Comparison of ENCODE assay signal across 13 mouse cellular contexts in the genomic region with DNA sequence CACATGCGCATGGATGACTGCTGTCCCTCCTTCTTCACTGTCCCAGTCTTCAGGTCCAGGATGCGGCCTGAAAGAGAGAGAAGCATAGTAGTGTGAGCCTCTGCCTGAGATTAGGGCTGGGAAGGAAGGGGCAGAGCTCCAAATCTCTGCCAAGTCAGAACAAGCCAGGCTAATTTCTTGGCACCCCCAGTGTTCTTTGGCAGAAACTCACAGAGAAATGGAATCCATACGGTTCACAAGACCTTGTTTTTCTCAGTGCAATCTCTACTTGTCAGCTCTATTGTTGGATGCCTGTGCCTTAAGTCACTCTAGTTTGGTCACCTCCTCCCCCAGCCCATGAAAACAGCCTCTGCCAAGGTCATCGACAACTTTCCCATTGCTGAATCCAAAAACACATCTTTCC.
A peak's percentile ranks its signal among the peaks of the same experiment; 100 is the strongest.
DNase-seq lines count a peak whose midpoint lies in the region; ATAC-seq lines count a peak whose summit lies in the region.
"Had no signal": no experiment of that assay in that cellular context is flagged by ENCODE, and none has a peak within 500 bp of the region (broad histone marks: within the 10 kb centered on the region; RNA-seq: fewer than 3 reads in every experiment).

No protein-coding gene starts in this region.

- intact Hi-C loops in heart, postnatal 25 days (cut with DNase I), result no loop called here

- no peak overlapping the region for H3K4me3 ChIP-seq in heart, embryonic 14.5 days (ENCODE audit: control insufficient read depth in 1 of 2, insufficient read depth in 1 of 2, low read depth in 1 of 2, low read length in 2 of 2)
- H3K4me3 ChIP-seq: hindbrain, embryonic 15.5 days; liver, embryonic 12.5 days had no signal

- no peaks in the 10 kb centered on the region for H3K36me3 ChIP-seq in heart, embryonic 14.5 days (ENCODE audit: control insufficient read depth, insufficient read depth, low read length)
- H3K36me3 ChIP-seq: liver, embryonic 12.5 days had no signal

- DNase-seq in adrenal gland, postnatal 10 days, result peak; percentile 16
- no peak for DNase-seq in adrenal gland, adult 18-20 months (ENCODE audit: low spot score in 2 of 2)
- no peak for DNase-seq in heart, postnatal 25 days (ENCODE audit: low spot score)
- peak; percentile 61 for DNase-seq in ovary, adult 18-20 months (ENCODE audit: low spot score)
- DNase-seq in ovary, postnatal 10 days (ENCODE audit: low spot score), result no peak
- DNase-seq in kidney, postnatal 10 days, result no peak
- no peak for DNase-seq in kidney, postnatal 36 days
- DNase-seq: cerebellum, postnatal 36 days; gastrocnemius, postnatal 14 days; retina, postnatal 1 day had no signal

- H3K27ac ChIP-seq in heart, embryonic 14.5 days (replicated peaks in 1 of 2; ENCODE audit: control insufficient read depth in 1 of 2, insufficient read depth in 1 of 2, low read depth in 2 of 2, low read length in 2 of 2), result peak overlapping the region; percentile 43 to 53; a peak in 2 of 4 replicates
- H3K27ac ChIP-seq: hindbrain, embryonic 15.5 days; liver, embryonic 12.5 days had no signal

- no peak overlapping the region for H3K4me2 ChIP-seq in heart, embryonic 14.5 days (ENCODE audit: low read length)
- H3K4me2 ChIP-seq: hindbrain, embryonic 15.5 days; liver, embryonic 12.5 days had no signal

- no peaks in the 10 kb centered on the region for H3K27me3 ChIP-seq in heart, embryonic 14.5 days (ENCODE audit: control insufficient read depth, insufficient read depth, low read length)
- H3K27me3 ChIP-seq: hindbrain, embryonic 15.5 days; liver, embryonic 12.5 days had no signal

- no peak overlapping the region for H3K9ac ChIP-seq in heart, embryonic 14.5 days (ENCODE audit: low read length)
- H3K9ac ChIP-seq: hindbrain, embryonic 15.5 days; liver, embryonic 12.5 days had no signal

- peaks cover 8 to 21% of the 10 kb centered on the region in 2 experiments for H3K4me1 ChIP-seq in heart, embryonic 14.5 days (ENCODE audit: control insufficient read depth in 2 of 2, insufficient read depth in 2 of 2, low read length in 2 of 2)
- H3K4me1 ChIP-seq: liver, embryonic 12.5 days had no signal

- H3K9me3 ChIP-seq in heart, embryonic 14.5 days (ENCODE audit: control insufficient read depth, low read length), result no peaks in the 10 kb centered on the region
- H3K9me3 ChIP-seq: hindbrain, embryonic 15.5 days; liver, embryonic 12.5 days had no signal

- 52% methylated on average over 4 of the region's 4 CpGs for WGBS in heart, embryonic 14.5 days

- peak; percentile 45; the same call in 1 of the 2 replicates for ATAC-seq in heart, embryonic 14.5 days (ENCODE audit: insufficient number of reproducible peaks, insufficient read depth, low FRiP score, low read depth)
- ATAC-seq: liver, embryonic 12.5 days had no signal

Comparison
In these comparisons a context has a peak if more than half of its experiments do, and no peak if none do; other contexts are left out.
1. DNase-seq: peak in adrenal gland, postnatal 10 days (single experiment) and ovary, adult 18-20 months (single experiment); none in adrenal gland, adult 18-20 months (0 of 2), heart, postnatal 25 days (single experiment), ovary, postnatal 10 days (single experiment), kidney, postnatal 10 days (single experiment) and kidney, postnatal 36 days (0 of 2).